11 mouse cellular contexts compared by ENCODE assay signal in the genomic region with DNA sequence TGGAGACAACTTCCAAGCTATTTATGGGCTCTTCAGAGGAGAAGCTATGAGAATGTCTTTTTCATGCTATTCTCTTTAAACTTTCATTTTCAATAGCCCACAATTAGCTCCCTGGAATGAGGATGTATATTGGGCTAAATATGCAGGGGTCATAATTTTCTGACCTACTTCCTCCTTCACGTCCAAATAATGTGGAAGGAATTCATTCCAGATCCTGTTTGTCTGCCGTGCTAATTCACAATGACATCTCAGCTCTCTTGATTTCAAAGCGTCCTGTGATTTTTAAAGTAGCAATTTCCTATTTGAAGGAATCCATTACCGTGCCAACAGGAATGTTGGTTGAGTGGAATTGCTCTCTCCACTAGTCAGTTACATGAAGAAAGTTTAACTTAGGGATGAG.
A peak's percentile ranks its signal among the peaks of the same experiment; 100 is the strongest.
DNase-seq lines count a peak whose midpoint lies in the region; ATAC-seq and TF ChIP-seq lines count a peak whose summit lies in the region.
"Had no signal": no experiment of that assay in that cellular context is flagged by ENCODE, and none has a peak within 500 bp of the region (broad histone marks: within the 10 kb centered on the region; RNA-seq: fewer than 3 reads in every experiment).

No protein-coding gene starts in this region.

- 32% methylated on average over 4 of the region's 4 CpGs for WGBS in forebrain, embryonic 15.5 days
- 47% methylated on average over 4 of the region's 4 CpGs for WGBS in forebrain, embryonic 11.5 days
- 75% methylated on average over 4 of the region's 4 CpGs for WGBS in liver, adult 2 months

- H3K4me2 ChIP-seq in forebrain, embryonic 15.5 days (replicated peaks): no peak overlapping the region
- no peak overlapping the region for H3K4me2 ChIP-seq in forebrain, embryonic 11.5 days (ENCODE audit: low read depth, low read length, severe bottlenecking)
- H3K4me2 ChIP-seq: midbrain, embryonic 12.5 days had no signal

- no peaks in the 10 kb centered on the region for H3K36me3 ChIP-seq in forebrain, embryonic 15.5 days
- H3K36me3 ChIP-seq in forebrain, embryonic 11.5 days (ENCODE audit: control insufficient read depth, insufficient read depth, low read length): no peaks in the 10 kb centered on the region
- H3K36me3 ChIP-seq in liver, adult 2 months (ENCODE audit: control insufficient read depth, insufficient read depth, low read length): no peaks in the 10 kb centered on the region
- H3K36me3 ChIP-seq: midbrain, embryonic 12.5 days had no signal

- no peak for ATAC-seq in forebrain, embryonic 15.5 days (replicated peaks)
- no peak for ATAC-seq in forebrain, embryonic 11.5 days (replicated peaks; ENCODE audit: low FRiP score)

- H3K9me3 ChIP-seq in forebrain, embryonic 15.5 days: no peaks in the 10 kb centered on the region
- no peaks in the 10 kb centered on the region for H3K9me3 ChIP-seq in forebrain, embryonic 11.5 days (ENCODE audit: control insufficient read depth, low read length)
- H3K9me3 ChIP-seq: midbrain, embryonic 12.5 days had no signal

- TF ChIP-seq POLR2A in liver, adult 2 months (IDR thresholded peaks at IDR 0.05; ENCODE audit: extremely low read depth, insufficient read depth, low read length): no peak

- H3K4me3 ChIP-seq in forebrain, embryonic 15.5 days: no peak overlapping the region
- no peak overlapping the region for H3K4me3 ChIP-seq in forebrain, embryonic 11.5 days (ENCODE audit: low read depth, low read length)
- H3K4me3 ChIP-seq in liver, adult 2 months (ENCODE audit: insufficient read depth, low read depth, low read length): no peak overlapping the region
- peak overlapping the region; percentile 0; the same call in 1 of the 2 replicates for H3K4me3 ChIP-seq in brown adipose tissue, adult 24 weeks (ENCODE audit: insufficient read depth, low read depth, low read length)
- H3K4me3 ChIP-seq: midbrain, embryonic 12.5 days had no signal

- H3K9ac ChIP-seq in forebrain, embryonic 15.5 days (replicated peaks): no peak overlapping the region
- no peak overlapping the region for H3K9ac ChIP-seq in forebrain, embryonic 11.5 days (ENCODE audit: low read length)
- no peak overlapping the region for H3K9ac ChIP-seq in liver, adult 2 months (ENCODE audit: low read depth, low read length)
- H3K9ac ChIP-seq: midbrain, embryonic 12.5 days had no signal

- H3K27me3 ChIP-seq in forebrain, embryonic 15.5 days: no peaks in the 10 kb centered on the region
- H3K27me3 ChIP-seq in forebrain, embryonic 11.5 days (ENCODE audit: control insufficient read depth, insufficient read depth, low read length): no peaks in the 10 kb centered on the region
- no peaks in the 10 kb centered on the region for H3K27me3 ChIP-seq in liver, adult 2 months (ENCODE audit: control insufficient read depth, insufficient read depth, low read length)
- H3K27me3 ChIP-seq: midbrain, embryonic 12.5 days had no signal

- H3K4me1 ChIP-seq in forebrain, embryonic 15.5 days: peaks cover 24% of the 10 kb centered on the region
- H3K4me1 ChIP-seq in forebrain, embryonic 11.5 days (replicated peaks; ENCODE audit: control insufficient read depth, insufficient read depth, low read length): peaks cover 2% of the 10 kb centered on the region; the same call in 1 of the 2 replicates
- no peaks in the 10 kb centered on the region for H3K4me1 ChIP-seq in liver, adult 2 months (ENCODE audit: control insufficient read depth, insufficient read depth, low read length)
- H3K4me1 ChIP-seq in brown adipose tissue, adult 24 weeks (ENCODE audit: control insufficient read depth, insufficient read depth, insufficient read length, low read length): peaks cover 4% of the 10 kb centered on the region

- H3K79me2 ChIP-seq in liver, adult 2 months (ENCODE audit: control insufficient read depth, insufficient read depth, low read length): no peaks in the 10 kb centered on the region

- TF ChIP-seq CTCF in liver, adult 2 months (IDR thresholded peaks at IDR 0.05; ENCODE audit: low read depth, low read length): no peak

- DNase-seq in forebrain, embryonic 11.5 days (ENCODE audit: low spot score): no peak
- DNase-seq in liver, adult 2 months (ENCODE audit: extremely low read depth, low read depth, low spot score): peak; percentile 52
- DNase-seq in liver: no peak
- peak; percentile 40 for DNase-seq in kidney, postnatal 14 days
- no peak for DNase-seq in gastrocnemius, postnatal 25 days
- no peak for DNase-seq in right cerebral cortex, adult 2 months (ENCODE audit: low spot score in 2 of 2)
- DNase-seq: right cerebral cortex, adult 18-20 months; thymus, postnatal 14 days had no signal

- 0 out of 2 replicates have a peak overlapping the region, but pooled peaks have one; percentile 36 for H3K27ac ChIP-seq in forebrain, embryonic 15.5 days (replicated peaks)
- H3K27ac ChIP-seq in forebrain, embryonic 11.5 days (ENCODE audit: low read depth, low read length): no peak overlapping the region
- H3K27ac ChIP-seq in liver, adult 2 months (replicated peaks; ENCODE audit: insufficient read depth, low read depth, low read length): peak overlapping the region; percentile 35; the same call in 1 of the 2 replicates
- no peak overlapping the region; the same call in 1 of the 2 replicates for H3K27ac ChIP-seq in brown adipose tissue, adult 24 weeks (replicated peaks; ENCODE audit: low read depth, low read length)
- H3K27ac ChIP-seq: midbrain, embryonic 12.5 days had no signal

Comparison
In these comparisons a context has a peak if more than half of its experiments do, and no peak if none do; other contexts are left out.
1. H3K27ac ChIP-seq: peak in forebrain, embryonic 15.5 days (single experiment) and liver, adult 2 months (single experiment); none in forebrain, embryonic 11.5 days (single experiment) and brown adipose tissue, adult 24 weeks (single experiment).
2. DNase-seq: peak in liver, adult 2 months (single experiment) and kidney, postnatal 14 days (single experiment); none in forebrain, embryonic 11.5 days (single experiment), liver (single experiment), gastrocnemius, postnatal 25 days (single experiment) and right cerebral cortex, adult 2 months (0 of 2).